Mouse (Mus musculus) limb, embryonic 14.5 days (tissue): Measurements from ENCODE around the gene Ahnak. TPM values are rescaled to one million over a fixed set of nuclear protein-coding genes. Genes with fewer than 3 reads are reported as not detected.

Source experiments
- ATAC-seq: fragments of 200-750 bp; cut with Nextera tagmentation; 2 replicates; pipeline ENCODE4 v1.8.0; 2017; ENCODE audit warnings: low read depth, moderate number of reproducible peaks, moderate TSS enrichment; ENCODE audit not compliant: low FRiP score
- DNase-seq: peaks from one replicate; pipeline ENCODE4 v3.0.0-alpha.2; 2015; ENCODE audit warnings: low spot score
- H3K27ac ChIP-seq: fragments of 300-500 bp; sonication (generic); replicated peaks from 2 replicates; pipeline ENCODE4 v1.5.1; 2014; ENCODE audit warnings: low read depth, mild to moderate bottlenecking, low read length, moderate library complexity, mixed read lengths
- H3K27me3 ChIP-seq: fragments of 300-500 bp; sonication (generic); 2 replicates; pipeline ENCODE4 v1.6.1; 2014; ENCODE audit warnings: low read length, mixed read lengths; ENCODE audit not compliant: control insufficient read depth, insufficient read depth
- H3K36me3 ChIP-seq: fragments of 300-500 bp; sonication (generic); 2 replicates; pipeline ENCODE4 v1.6.1; 2014; ENCODE audit warnings: mild to moderate bottlenecking, low read length, moderate library complexity, mixed read lengths; ENCODE audit not compliant: control insufficient read depth, insufficient read depth
- H3K4me1 ChIP-seq: fragments of 300-500 bp; sonication (generic); 2 replicates; pipeline ENCODE4 v1.6.1; 2014; ENCODE audit warnings: antibody characterized with exemption, low read length, mixed read lengths; ENCODE audit not compliant: control insufficient read depth, insufficient read depth
- H3K4me2 ChIP-seq: fragments of 300-500 bp; sonication (generic); replicated peaks from 2 replicates; pipeline ENCODE4 v1.6.1; 2014; ENCODE audit warnings: low read depth, mild to moderate bottlenecking, low read length, moderate library complexity; ENCODE audit not compliant: severe bottlenecking
- H3K4me3 ChIP-seq: fragments of 300-500 bp; sonication (generic); replicated peaks from 2 replicates; pipeline ENCODE4 v1.5.1; 2014; ENCODE audit warnings: low read length
- H3K9ac ChIP-seq: fragments of 300-500 bp; sonication (generic); 2 replicates; pipeline ENCODE4 v1.6.1; 2014; ENCODE audit warnings: mild to moderate bottlenecking, low read depth, low read length, moderate library complexity; ENCODE audit not compliant: severe bottlenecking
- H3K9me3 ChIP-seq: fragments of 300-500 bp; sonication (generic); 2 replicates; pipeline ENCODE4 v1.6.1; 2016; ENCODE audit warnings: low read length; ENCODE audit not compliant: control insufficient read depth
- POLR2A ChIP-seq: fragments of 200-500 bp; IDR thresholded peaks from 2 replicates; pipeline ENCODE4 v1.8.0; 2012; ENCODE audit warnings: inconsistent platforms, mild to moderate bottlenecking, moderate library complexity, borderline replicate concordance; ENCODE audit not compliant: insufficient read depth, insufficient read length; ENCODE audit errors: extremely low read depth
- WGBS: fragments of 180-500 bp; shearing (Covaris S2); extraction: QIAGEN DNeasy Blood & Tissue Kit; methylation state at CpG from one replicate; pipeline ENCODE4 v1.1.7; 2014; 5-methylcytosine and 5-hydroxymethylcytosine counted together
- polyA plus RNA-seq, 2 experiments: library from polyadenylated mRNA; depleted of rRNA in 1 of 2; stranded (reverse) in 1 of 2; unstranded in 1 of 2; fragments of >200 nt; fragmentation: Nextera tagmentation in 1 of 2; extraction: Ambion mirVana in 1 of 2; gene quantifications; 2 replicates each; pipeline versions ENCODE4 v1.2.1 to v1.2.3; 2012 to 2014

Ahnak gene
- polyA plus RNA-seq, 2 experiments = 31.4 to 61.6 TPM

GRCm38 (mm10) chr19:9101062-9101457 lies 112.0 kb downstream of the Ahnak start:
- no peak for DNase-seq
- no peaks in the 10 kb centered on the region for H3K36me3 ChIP-seq
- H3K4me2 ChIP-seq = no peak overlapping the region
- peaks cover 2% of the 10 kb centered on the region for H3K4me1 ChIP-seq
- WGBS = 56% methylated on average over 2 of the region's 2 CpGs
- no peak overlapping the region for H3K27ac ChIP-seq
- ATAC-seq = no peak
- H3K27me3 ChIP-seq = no peaks in the 10 kb centered on the region
- no peak overlapping the region for H3K4me3 ChIP-seq
- no peak overlapping the region for H3K9ac ChIP-seq
- TF ChIP-seq POLR2A = no peak
- H3K9me3 ChIP-seq = no peaks in the 10 kb centered on the region

- Histone ChIP-seq H3K9me3 (no peaks in the 10 kb centered on the region), H3K4me3 (no peak overlapping the region), H3K27me3 (no peaks in the 10 kb centered on the region), H3K27ac (no peak overlapping the region), H3K4me1 (peaks cover 17% of the 10 kb centered on the region), H3K9ac (no peak overlapping the region), H3K4me2 (no peak overlapping the region), H3K36me3 (no peaks in the 10 kb centered on the region)
- WGBS = 78% methylated on average over 4 of the region's 4 CpGs
- DNase-seq = no peak
- TF ChIP-seq POLR2A = no peak
- ATAC-seq = no peak
These were observed 114.9 kb downstream of the Ahnak start for GRCm38 (mm10) chr19:9103986-9104385.

- Histone ChIP-seq H3K9ac (no peak overlapping the region), H3K4me1 (peaks cover 17% of the 10 kb centered on the region), H3K4me2 (no peak overlapping the region), H3K9me3 (no peaks in the 10 kb centered on the region), H3K36me3 (no peaks in the 10 kb centered on the region), H3K27ac (no peak overlapping the region), H3K4me3 (no peak overlapping the region), H3K27me3 (no peaks in the 10 kb centered on the region)
- no peak for TF ChIP-seq POLR2A
- WGBS = 64% methylated on average over 3 of the region's 3 CpGs
- ATAC-seq = no peak
- DNase-seq = no peak
These were observed 116.1 kb downstream of the Ahnak start for GRCm38 (mm10) chr19:9105101-9105685.

GRCm38 (mm10) chr19:9106096-9106495 lies 117.0 kb downstream of the Ahnak start:
- H3K36me3 ChIP-seq = no peaks in the 10 kb centered on the region
- peak overlapping the region; percentile 45; the same call in 1 of the 2 replicates for H3K27ac ChIP-seq
- no peak overlapping the region for H3K4me3 ChIP-seq
- no peaks in the 10 kb centered on the region for H3K9me3 ChIP-seq
- peak; percentile 32 for DNase-seq
- WGBS = 44% methylated on average over 5 of the region's 5 CpGs
- H3K4me1 ChIP-seq = peaks cover 17% of the 10 kb centered on the region
- H3K9ac ChIP-seq = peak overlapping the region; percentile 32; the same call in 1 of the 2 replicates
- no peak overlapping the region for H3K4me2 ChIP-seq
- ATAC-seq = no peak; the same call in 1 of the 2 replicates
- H3K27me3 ChIP-seq = no peaks in the 10 kb centered on the region
- no peak for TF ChIP-seq POLR2A

GRCm38 (mm10) chr19:9106751-9107378 lies 117.8 kb downstream of the Ahnak start:
- WGBS = 42% methylated on average over 4 of the region's 4 CpGs
- Histone ChIP-seq H3K36me3 (no peaks in the 10 kb centered on the region), H3K4me1 (peaks cover 17% of the 10 kb centered on the region), H3K27ac (peak overlapping the region; percentile 45; the same call in 1 of the 2 replicates), H3K9ac (0 out of 2 replicates have a peak overlapping the region, but pooled peaks have one; percentile 14), H3K4me3 (no peak overlapping the region), H3K9me3 (no peaks in the 10 kb centered on the region), H3K4me2 (0 out of 2 replicates have a peak overlapping the region, but pooled peaks have one; percentile 4), H3K27me3 (no peaks in the 10 kb centered on the region)
- no peak for TF ChIP-seq POLR2A
- ATAC-seq = peak; percentile 42; the same call in 1 of the 2 replicates
- peak; percentile 22 for DNase-seq
